In genomic region chr11:117392251-117392650, GRCm38 (mm10) we compare ENCODE assay signal across 11 mouse cellular contexts.
DNase-seq lines count a peak whose midpoint lies in the region; ATAC-seq and TF ChIP-seq lines count a peak whose summit lies in the region.
"Had no signal": no experiment of that assay in that cellular context is flagged by ENCODE, and none has a peak within 500 bp of the region (broad histone marks: within the 10 kb centered on the region; RNA-seq: fewer than 3 reads in every experiment).

No protein-coding gene starts in this region.

- no peak for DNase-seq in kidney, adult 2 months
- DNase-seq in kidney, postnatal 14 days: no peak
- no peak for DNase-seq in testis, postnatal 14 days (ENCODE audit: low spot score)
- no peak for DNase-seq in brain, embryonic 14.5 days (ENCODE audit: low read depth)
- peak; percentile 29 to 45 for DNase-seq in thymus, postnatal 36 days
- DNase-seq: adrenal gland, postnatal 14 days; gastrocnemius, postnatal 14 days had no signal

- H3K36me3 ChIP-seq in kidney, adult 2 months (ENCODE audit: control insufficient read depth, insufficient read depth, low read length): no peaks in the 10 kb centered on the region
- H3K36me3 ChIP-seq in testis, adult 2 months (ENCODE audit: control insufficient read depth, insufficient read depth, low read length): no peaks in the 10 kb centered on the region
- no peaks in the 10 kb centered on the region for H3K36me3 ChIP-seq in kidney, embryonic 16.5 days (ENCODE audit: insufficient read depth, low read length)
- H3K36me3 ChIP-seq: midbrain, embryonic 12.5 days had no signal

- no peak for TF ChIP-seq POLR2A in kidney, adult 2 months (IDR thresholded peaks at IDR 0.05; ENCODE audit: low read depth, low read length)
- no peak for TF ChIP-seq POLR2A in testis, adult 2 months (IDR thresholded peaks at IDR 0.05; ENCODE audit: control insufficient read depth, low read depth, low read length)
- no peak for TF ChIP-seq POLR2A in brain, embryonic 14.5 days (IDR thresholded peaks at IDR 0.05; ENCODE audit: borderline replicate concordance, extremely low read depth, insufficient read depth, insufficient read length, poor library complexity, severe bottlenecking)

- no peak overlapping the region for H3K4me3 ChIP-seq in kidney, adult 2 months (ENCODE audit: insufficient read depth, low read depth, low read length)
- H3K4me3 ChIP-seq in testis, adult 2 months (ENCODE audit: control insufficient read depth, low read depth, low read length): no peak overlapping the region
- no peak overlapping the region for H3K4me3 ChIP-seq in kidney, embryonic 16.5 days (ENCODE audit: low read length)
- H3K4me3 ChIP-seq: midbrain, embryonic 12.5 days had no signal

- H3K4me1 ChIP-seq in kidney, adult 2 months (ENCODE audit: control insufficient read depth, insufficient read depth, low read length): no peaks in the 10 kb centered on the region
- peaks cover 19% of the 10 kb centered on the region for H3K4me1 ChIP-seq in testis, adult 2 months (ENCODE audit: control insufficient read depth, insufficient read depth, low read length)
- H3K4me1 ChIP-seq in kidney, embryonic 16.5 days (ENCODE audit: insufficient read depth, low read length): peaks cover 46% of the 10 kb centered on the region

- H3K27ac ChIP-seq in kidney, adult 2 months (ENCODE audit: insufficient read depth, low read depth, low read length): no peak overlapping the region
- H3K27ac ChIP-seq in testis, adult 2 months (ENCODE audit: control insufficient read depth, insufficient read depth, low read depth, low read length): no peak overlapping the region
- H3K27ac ChIP-seq in kidney, embryonic 16.5 days (ENCODE audit: low read length): no peak overlapping the region
- H3K27ac ChIP-seq: midbrain, embryonic 12.5 days had no signal

- no peaks in the 10 kb centered on the region for H3K9me3 ChIP-seq in kidney, embryonic 16.5 days (ENCODE audit: low read length)
- H3K9me3 ChIP-seq: midbrain, embryonic 12.5 days had no signal

- H3K9ac ChIP-seq in kidney, embryonic 16.5 days (replicated peaks; ENCODE audit: low read length): no peak overlapping the region
- H3K9ac ChIP-seq: midbrain, embryonic 12.5 days had no signal

- TF ChIP-seq CTCF in kidney, adult 2 months (conservative IDR thresholded peaks at IDR 0.05; ENCODE audit: insufficient read depth, insufficient read length, low read depth, low read length): peak; percentile 38
- peak; percentile 64; the same call in 1 of the 2 replicates for TF ChIP-seq CTCF in testis, adult 2 months (IDR thresholded peaks at IDR 0.05; ENCODE audit: control insufficient read depth, insufficient read depth, insufficient replicate concordance, low read depth, low read length)
- TF ChIP-seq CTCF in brain, embryonic 14.5 days (IDR thresholded peaks at IDR 0.05; ENCODE audit: borderline replicate concordance, extremely low read depth, insufficient read depth, insufficient read length): peak; percentile 54

- H3K4me2 ChIP-seq in kidney, embryonic 16.5 days (replicated peaks; ENCODE audit: low read depth, low read length): no peak overlapping the region
- H3K4me2 ChIP-seq: midbrain, embryonic 12.5 days had no signal

- 95% methylated on average over 2 of the region's 2 CpGs for WGBS in kidney, adult 2 months
- 76% methylated on average over 2 of the region's 2 CpGs for WGBS in kidney, embryonic 16.5 days

- H3K27me3 ChIP-seq in kidney, adult 2 months (replicated peaks; ENCODE audit: control insufficient read depth, insufficient read depth, low read length): no peaks in the 10 kb centered on the region
- no peaks in the 10 kb centered on the region for H3K27me3 ChIP-seq in testis, adult 2 months (ENCODE audit: control insufficient read depth, insufficient read depth, low read length)
- peaks cover 31% of the 10 kb centered on the region for H3K27me3 ChIP-seq in kidney, embryonic 16.5 days (ENCODE audit: insufficient read depth, low read length)

- no peak for ATAC-seq in erythroblast, adult 5-6 weeks (replicated peaks; ENCODE audit: low FRiP score, poor library complexity, severe bottlenecking)
- no peak for ATAC-seq in kidney, embryonic 16.5 days (ENCODE audit: low FRiP score, low TSS enrichment)

Comparison
In these comparisons a context has a peak if more than half of its experiments do, and no peak if none do; other contexts are left out.
1. DNase-seq: peak in thymus, postnatal 36 days (2 of 2); none in kidney, adult 2 months (single experiment), kidney, postnatal 14 days (single experiment), testis, postnatal 14 days (single experiment) and brain, embryonic 14.5 days (single experiment).
2. Peak in every context shown above with its lines, with median percentiles within 50 percentile points of each other: CTCF ChIP-seq.